Mouse (Mus musculus) lung, embryonic 15.5 days (tissue): ENCODE results near the gene Hspa2. TPM values are rescaled to one million over a fixed set of nuclear protein-coding genes. Genes with fewer than 3 reads are reported as not detected.

ENCODE experiments used
- ATAC-seq: fragments of 200-750 bp; cut with Nextera tagmentation; 2 replicates; pipeline ENCODE4 v1.8.0; 2017; ENCODE audit warnings: moderate number of reproducible peaks, borderline replicate concordance; ENCODE audit not compliant: low FRiP score, low TSS enrichment; ENCODE audit errors: extremely low read depth
- H3K27ac ChIP-seq: fragments of 300-500 bp; sonication (generic); 2 replicates; pipeline ENCODE4 v1.5.1; 2015; ENCODE audit warnings: moderate library complexity, mild to moderate bottlenecking, inconsistent platforms
- H3K27me3 ChIP-seq: fragments of 300-500 bp; sonication (generic); 2 replicates; pipeline ENCODE4 v1.6.1; 2015; ENCODE audit warnings: inconsistent platforms
- H3K36me3 ChIP-seq: fragments of 300-500 bp; sonication (generic); 2 replicates; pipeline ENCODE4 v1.6.1; 2015; ENCODE audit warnings: inconsistent platforms
- H3K4me1 ChIP-seq: fragments of 300-500 bp; sonication (generic); 2 replicates; pipeline ENCODE4 v1.6.1; 2015; ENCODE audit warnings: inconsistent platforms
- H3K4me2 ChIP-seq: fragments of 300-500 bp; sonication (generic); 2 replicates; pipeline ENCODE4 v1.6.1; 2015; ENCODE audit warnings: inconsistent platforms, mild to moderate bottlenecking, moderate library complexity
- H3K4me3 ChIP-seq: fragments of 300-500 bp; sonication (generic); 2 replicates; pipeline ENCODE4 v1.5.1; 2015; ENCODE audit warnings: mild to moderate bottlenecking, inconsistent platforms
- H3K9ac ChIP-seq: fragments of 300-500 bp; sonication (generic); 2 replicates; pipeline ENCODE4 v1.6.1; 2015; ENCODE audit warnings: inconsistent platforms
- H3K9me3 ChIP-seq: fragments of 300-500 bp; sonication (generic); 2 replicates; pipeline ENCODE4 v1.6.1; 2016; ENCODE audit warnings: inconsistent platforms
- WGBS: fragments of 180-500 bp; shearing (Covaris S2); methylation state at CpG from one replicate; pipeline ENCODE4 v1.1.7; 2015; 5-methylcytosine and 5-hydroxymethylcytosine counted together
- polyA plus RNA-seq: library from polyadenylated mRNA; unstranded; fragments of >200 nt; fragmentation: Nextera tagmentation; extraction: Ambion mirVana; gene quantifications from 2 replicates; pipeline ENCODE4 v1.2.1, GENCODE M21; 2015

The Hspa2 gene
- polyA plus RNA-seq, 1 experiment from 2014 or later: 10.5 TPM

GRCm38 (mm10) chr12:76388794-76389193, 15.2 kb upstream of the Hspa2 start:
- H3K36me3 ChIP-seq: peaks cover 20% of the 10 kb centered on the region
- H3K4me3 ChIP-seq: no peak overlapping the region
- no peak for ATAC-seq
- no peaks in the 10 kb centered on the region for H3K4me1 ChIP-seq
- no peak overlapping the region for H3K4me2 ChIP-seq
- no peak overlapping the region for H3K9ac ChIP-seq
- H3K27ac ChIP-seq: no peak overlapping the region
- 65% methylated on average over 11 of the region's 11 CpGs for WGBS
- no peaks in the 10 kb centered on the region for H3K9me3 ChIP-seq
- no peaks in the 10 kb centered on the region for H3K27me3 ChIP-seq

GRCm38 (mm10) chr12:76391595-76392271, 12.2 kb upstream of the Hspa2 start:
- H3K27ac ChIP-seq: no peak overlapping the region
- H3K4me1 ChIP-seq: no peaks in the 10 kb centered on the region
- H3K27me3 ChIP-seq: no peaks in the 10 kb centered on the region
- no peak for ATAC-seq
- no peak overlapping the region for H3K9ac ChIP-seq
- 60% methylated on average over 3 of the region's 3 CpGs for WGBS
- no peaks in the 10 kb centered on the region for H3K9me3 ChIP-seq
- H3K36me3 ChIP-seq: peaks cover 9% of the 10 kb centered on the region
- no peak overlapping the region for H3K4me2 ChIP-seq
- no peak overlapping the region for H3K4me3 ChIP-seq

- H3K4me2 ChIP-seq: no peak overlapping the region
- no peak for ATAC-seq
- H3K27me3 ChIP-seq: no peaks in the 10 kb centered on the region
- no peak overlapping the region for H3K9ac ChIP-seq
- peaks cover 3% of the 10 kb centered on the region; the same call in 1 of the 2 replicates for H3K4me1 ChIP-seq
- H3K27ac ChIP-seq: no peak overlapping the region
- H3K36me3 ChIP-seq: peaks cover 4% of the 10 kb centered on the region
- no peaks in the 10 kb centered on the region for H3K9me3 ChIP-seq
- WGBS: 64% methylated on average over 5 of the region's 5 CpGs
- H3K4me3 ChIP-seq: no peak overlapping the region
Observed at GRCm38 (mm10) chr12:76392979-76393378, 11.0 kb upstream of the Hspa2 start.

DNA sequence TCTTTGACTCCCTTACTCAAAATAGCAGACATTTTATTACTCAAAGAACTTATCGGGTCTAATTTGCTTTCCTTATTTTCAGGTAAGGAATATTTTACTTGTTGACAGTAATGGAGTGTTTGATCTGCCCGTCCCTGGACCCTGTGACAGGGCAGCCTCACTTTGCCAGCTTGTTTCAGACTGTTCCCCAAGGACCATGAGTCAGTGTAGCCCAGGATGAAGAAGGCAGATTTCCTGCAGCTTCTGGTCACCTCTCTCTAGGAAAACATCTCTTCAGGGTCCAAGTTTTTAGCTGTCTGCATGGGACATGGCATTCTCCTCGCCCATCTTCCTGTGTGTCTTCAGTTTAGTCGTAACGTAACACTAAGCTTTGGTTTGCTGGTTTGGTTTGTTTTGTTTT, 6.7 kb upstream of the Hspa2 start:
- H3K9ac ChIP-seq: no peak overlapping the region
- H3K4me3 ChIP-seq: no peak overlapping the region
- H3K9me3 ChIP-seq: no peaks in the 10 kb centered on the region
- 78% methylated on average over 5 of the region's 5 CpGs for WGBS
- no peak overlapping the region for H3K27ac ChIP-seq
- no peaks in the 10 kb centered on the region for H3K36me3 ChIP-seq
- H3K4me1 ChIP-seq: peaks cover 9% of the 10 kb centered on the region; the same call in 1 of the 2 replicates
- H3K27me3 ChIP-seq: no peaks in the 10 kb centered on the region
- H3K4me2 ChIP-seq: no peak overlapping the region
- ATAC-seq: no peak

DNA sequence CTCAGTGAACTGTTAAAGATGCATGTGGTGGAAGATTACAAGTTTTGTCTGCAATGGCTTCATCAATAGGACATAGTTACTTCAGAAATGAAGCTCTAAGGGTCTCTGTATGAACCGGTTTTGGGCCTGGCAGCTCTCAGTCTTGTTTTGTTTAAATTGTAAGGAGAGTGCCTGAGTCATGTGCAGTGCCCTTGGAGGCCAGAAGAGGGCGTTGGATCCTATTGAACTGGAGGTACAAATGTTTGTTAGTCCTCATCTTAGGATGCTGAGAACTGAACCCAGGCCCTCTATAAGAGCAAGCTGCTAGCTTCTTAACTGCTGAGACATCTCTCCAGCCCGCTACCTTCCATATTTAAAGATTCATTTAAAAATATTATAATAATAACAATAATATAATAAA, 2.3 kb upstream of the Hspa2 start:
- H3K4me2 ChIP-seq: no peak overlapping the region
- H3K4me3 ChIP-seq: no peak overlapping the region
- no peak for ATAC-seq
- peaks cover 23% of the 10 kb centered on the region for H3K27me3 ChIP-seq
- H3K9ac ChIP-seq: no peak overlapping the region
- peaks cover 39% of the 10 kb centered on the region for H3K4me1 ChIP-seq
- no peak overlapping the region for H3K27ac ChIP-seq
- no peaks in the 10 kb centered on the region for H3K36me3 ChIP-seq
- no peaks in the 10 kb centered on the region for H3K9me3 ChIP-seq
- 48% methylated on average over 3 of the region's 3 CpGs for WGBS

- Histone ChIP-seq H3K4me3 (peak overlapping the region; percentile 61), H3K4me2 (peak overlapping the region; percentile 87), H3K27ac (peak overlapping the region; percentile 94), H3K36me3 (no peaks in the 10 kb centered on the region), H3K4me1 (peaks cover 33% of the 10 kb centered on the region), H3K9ac (peak overlapping the region; percentile 65), H3K9me3 (no peaks in the 10 kb centered on the region), H3K27me3 (peaks cover 33% of the 10 kb centered on the region)
- ATAC-seq: peak; percentile 90
- 2% methylated on average over 50 of the region's 54 CpGs for WGBS
Observed at GRCm38 (mm10) chr12:76402991-76403885, 738 bp upstream of the Hspa2 start.

- no peak overlapping the region for H3K27ac ChIP-seq
- H3K4me1 ChIP-seq: peaks cover 30% of the 10 kb centered on the region
- H3K36me3 ChIP-seq: no peaks in the 10 kb centered on the region
- WGBS: 9% methylated on average over 20 of the region's 20 CpGs
- peak overlapping the region; percentile 87 for H3K4me2 ChIP-seq
- H3K27me3 ChIP-seq: peaks cover 33% of the 10 kb centered on the region
- H3K9ac ChIP-seq: peak overlapping the region; percentile 39; the same call in 1 of the 2 replicates
- H3K9me3 ChIP-seq: no peaks in the 10 kb centered on the region
- H3K4me3 ChIP-seq: peak overlapping the region; percentile 61
- no peak for ATAC-seq
Observed at GRCm38 (mm10) chr12:76404836-76405182, 833 bp downstream of the Hspa2 start.

GRCm38 (mm10) chr12:76405183-76405970, 1.4 kb downstream of the Hspa2 start:
- WGBS: 3% methylated on average over 64 of the region's 64 CpGs
- ATAC-seq: no peak

GRCm38 (mm10) chr12:76405971-76406370, 2.0 kb downstream of the Hspa2 start:
- Histone ChIP-seq H3K4me2 (peak overlapping the region; percentile 87), H3K27ac (no peak overlapping the region), H3K27me3 (peaks cover 33% of the 10 kb centered on the region), H3K4me1 (peaks cover 30% of the 10 kb centered on the region), H3K36me3 (no peaks in the 10 kb centered on the region), H3K9ac (no peak overlapping the region), H3K4me3 (peak overlapping the region; percentile 61), H3K9me3 (no peaks in the 10 kb centered on the region)
- ATAC-seq: no peak
- 2% methylated on average over 23 of the region's 23 CpGs for WGBS

More at GRCm38 (mm10) chr12:76405183-76405970, 1.4 kb downstream of the Hspa2 start:
- no peak overlapping the region for H3K9ac ChIP-seq
- no peak overlapping the region for H3K27ac ChIP-seq
- peak overlapping the region; percentile 87 for H3K4me2 ChIP-seq
- no peaks in the 10 kb centered on the region for H3K36me3 ChIP-seq
- peak overlapping the region; percentile 61 for H3K4me3 ChIP-seq
- peaks cover 33% of the 10 kb centered on the region for H3K27me3 ChIP-seq
- H3K9me3 ChIP-seq: no peaks in the 10 kb centered on the region
- H3K4me1 ChIP-seq: peaks cover 30% of the 10 kb centered on the region

DNA sequence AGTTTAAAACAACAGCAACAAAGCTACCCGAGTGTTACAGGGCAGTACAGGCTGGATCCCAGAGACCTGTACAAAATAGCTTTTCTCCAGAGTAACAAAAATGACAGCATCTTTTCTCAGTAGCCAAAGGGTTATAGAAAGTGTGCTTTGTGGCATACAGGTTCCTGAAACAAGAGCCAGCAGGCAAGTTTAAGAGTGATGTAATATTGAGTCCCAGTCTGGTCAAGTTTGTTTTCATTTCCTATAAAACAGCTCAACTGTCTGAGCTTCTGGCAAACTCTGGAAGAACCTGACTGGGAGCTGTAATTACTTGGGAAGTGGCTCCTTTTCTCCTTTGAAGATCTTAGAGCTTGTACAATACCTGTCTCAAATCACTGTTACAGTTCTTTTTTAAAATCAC, 3.2 kb downstream of the Hspa2 start:
- H3K4me2 ChIP-seq: no peak overlapping the region
- ATAC-seq: no peak
- H3K27me3 ChIP-seq: peaks cover 33% of the 10 kb centered on the region
- H3K4me1 ChIP-seq: peaks cover 30% of the 10 kb centered on the region
- WGBS: 43% methylated on average over 1 of the region's 1 CpGs
- no peak overlapping the region for H3K27ac ChIP-seq
- no peak overlapping the region for H3K9ac ChIP-seq
- no peak overlapping the region for H3K4me3 ChIP-seq
- no peaks in the 10 kb centered on the region for H3K9me3 ChIP-seq
- H3K36me3 ChIP-seq: no peaks in the 10 kb centered on the region

- H3K4me3 ChIP-seq: no peak overlapping the region
- H3K9ac ChIP-seq: no peak overlapping the region
- no peak overlapping the region for H3K4me2 ChIP-seq
- peaks cover 23% of the 10 kb centered on the region for H3K4me1 ChIP-seq
- ATAC-seq: no peak
- no peaks in the 10 kb centered on the region for H3K9me3 ChIP-seq
- H3K36me3 ChIP-seq: no peaks in the 10 kb centered on the region
- H3K27me3 ChIP-seq: peaks cover 33% of the 10 kb centered on the region
- H3K27ac ChIP-seq: no peak overlapping the region
- WGBS: 49% methylated on average over 4 of the region's 4 CpGs
Observed at GRCm38 (mm10) chr12:76409166-76409565, 5.2 kb downstream of the Hspa2 start.
